Mouse (Mus musculus) forebrain, embryonic 12.5 days (tissue): Measurements from ENCODE around the gene Ppy. TPM values are rescaled to one million over a fixed set of nuclear protein-coding genes. Genes with fewer than 3 reads are reported as not detected.

Source experiments
- ATAC-seq: fragments of 200-750 bp; cut with Nextera tagmentation; 2 replicates; pipeline ENCODE4 v1.8.0; 2017; ENCODE audit warnings: moderate TSS enrichment; ENCODE audit not compliant: low FRiP score
- H3K27ac ChIP-seq: fragments of 300-500 bp; sonication (generic); 2 replicates; pipeline ENCODE4 v1.5.1; 2016; ENCODE audit warnings: mild to moderate bottlenecking
- H3K27me3 ChIP-seq: fragments of 300-500 bp; sonication (generic); 2 replicates; pipeline ENCODE4 v1.6.1; 2016; ENCODE audit warnings: mild to moderate bottlenecking
- H3K36me3 ChIP-seq: fragments of 300-500 bp; sonication (generic); replicated peaks from 2 replicates; pipeline ENCODE4 v1.6.1; 2016; ENCODE audit warnings: mild to moderate bottlenecking
- H3K4me1 ChIP-seq: fragments of 300-500 bp; sonication (generic); 2 replicates; pipeline ENCODE4 v1.6.1; 2016
- H3K4me2 ChIP-seq: fragments of 300-500 bp; sonication (generic); 2 replicates; pipeline ENCODE4 v1.6.1; 2016; ENCODE audit warnings: mild to moderate bottlenecking, moderate library complexity
- H3K4me3 ChIP-seq: fragments of 300-500 bp; sonication (generic); replicated peaks from 2 replicates; pipeline ENCODE4 v1.5.1; 2016; ENCODE audit warnings: mild to moderate bottlenecking
- H3K9ac ChIP-seq: fragments of 300-500 bp; sonication (generic); 2 replicates; pipeline ENCODE4 v1.6.1; 2016; ENCODE audit warnings: mild to moderate bottlenecking
- H3K9me3 ChIP-seq: fragments of 300-500 bp; sonication (generic); 2 replicates; pipeline ENCODE4 v1.6.1; 2016
- WGBS: fragments of 180-500 bp; shearing (Covaris S2); methylation state at CpG from one replicate; pipeline ENCODE4 v1.1.7; 2016; 5-methylcytosine and 5-hydroxymethylcytosine counted together
- polyA plus RNA-seq: library from polyadenylated mRNA; unstranded; fragments of >200 nt; fragmentation: Nextera tagmentation; extraction: Ambion mirVana; gene quantifications from 2 replicates; pipeline ENCODE4 v1.2.1, GENCODE M21; 2016

Ppy gene
- polyA plus RNA-seq, 1 experiment from 2014 or later, result not detected

- WGBS, result 82% methylated on average over 8 of the region's 8 CpGs
- H3K36me3 ChIP-seq, result no peaks in the 10 kb centered on the region
- no peaks in the 10 kb centered on the region for H3K4me1 ChIP-seq
- H3K27me3 ChIP-seq, result no peaks in the 10 kb centered on the region
- peaks cover 5% of the 10 kb centered on the region; the same call in 1 of the 2 replicates for H3K9me3 ChIP-seq
- H3K27ac ChIP-seq, result no peak overlapping the region
- no peak overlapping the region for H3K4me3 ChIP-seq
- H3K9ac ChIP-seq, result no peak overlapping the region
- H3K4me2 ChIP-seq, result no peak overlapping the region
- no peak for ATAC-seq
These were observed 15.1 kb upstream of the Ppy start for GRCm38 (mm10) chr11:102116241-102116640.

DNA sequence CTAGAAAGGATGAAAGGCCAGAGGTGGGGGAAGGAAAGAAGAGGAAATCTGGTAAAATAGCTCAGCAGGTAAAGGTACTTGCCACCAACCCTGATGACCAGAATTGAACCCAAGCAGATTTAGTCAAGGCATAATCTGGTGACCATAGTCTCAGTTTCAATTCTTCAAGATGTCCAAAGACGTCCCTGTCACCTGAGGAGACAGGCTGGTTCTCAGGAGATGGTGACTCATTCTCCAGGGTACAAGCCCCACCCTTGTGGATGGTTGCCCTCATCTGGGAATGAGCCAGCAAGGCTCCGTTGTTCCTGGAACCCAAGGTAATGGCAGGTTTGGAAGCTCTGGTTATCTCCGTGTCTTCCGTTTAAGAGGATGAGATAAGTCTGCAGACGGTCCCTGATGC is 10.5 kb upstream of the Ppy start:
- Histone ChIP-seq H3K9me3 (no peaks in the 10 kb centered on the region), H3K4me3 (no peak overlapping the region), H3K27ac (no peak overlapping the region), H3K4me2 (no peak overlapping the region), H3K36me3 (no peaks in the 10 kb centered on the region), H3K27me3 (peaks cover 32% of the 10 kb centered on the region), H3K9ac (no peak overlapping the region), H3K4me1 (no peaks in the 10 kb centered on the region)
- no peak for ATAC-seq
- WGBS, result 87% methylated on average over 5 of the region's 5 CpGs

DNA sequence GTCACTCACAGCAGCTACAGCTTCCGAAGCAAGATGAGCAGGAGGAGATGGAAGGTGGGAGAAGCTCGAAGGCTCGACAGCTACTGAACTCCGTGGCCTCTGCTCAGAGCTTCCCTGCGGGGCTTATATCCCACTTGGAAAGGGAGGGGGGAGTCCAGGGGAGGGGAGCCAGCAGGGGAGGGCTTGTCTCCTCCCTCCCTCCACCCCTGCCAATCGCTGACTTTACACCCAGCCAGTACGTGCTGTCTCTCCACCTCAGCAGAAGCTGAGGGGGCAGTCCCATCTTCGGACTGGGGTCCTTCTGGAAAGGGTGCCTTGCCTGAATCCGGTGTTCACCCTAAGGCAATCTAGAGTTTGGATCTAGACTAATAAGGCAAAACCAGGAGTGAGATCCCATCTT is 6.6 kb upstream of the Ppy start, which contains the start of gene Pyy:
Gene Pyy (minus strand): TSS at position 101 of the 400 bp plus-strand sequence.
- H3K4me1 ChIP-seq, result no peaks in the 10 kb centered on the region
- H3K9me3 ChIP-seq, result no peaks in the 10 kb centered on the region
- no peak for ATAC-seq
- no peak within 1 kb of the TSS; the same call in 1 of the 2 replicates for H3K4me2 ChIP-seq
- H3K27ac ChIP-seq, result no peak within 1 kb of the TSS
- 0 out of 2 replicates have a peak within 1 kb of the TSS, but pooled peaks have one; percentile 1 for H3K4me3 ChIP-seq
- WGBS, result 15% methylated on average over 9 of the region's 9 CpGs
- H3K9ac ChIP-seq, result no peak within 1 kb of the TSS
- no peaks in the 10 kb centered on the region for H3K36me3 ChIP-seq
- H3K27me3 ChIP-seq, result peaks cover 69% of the 10 kb centered on the region

DNA sequence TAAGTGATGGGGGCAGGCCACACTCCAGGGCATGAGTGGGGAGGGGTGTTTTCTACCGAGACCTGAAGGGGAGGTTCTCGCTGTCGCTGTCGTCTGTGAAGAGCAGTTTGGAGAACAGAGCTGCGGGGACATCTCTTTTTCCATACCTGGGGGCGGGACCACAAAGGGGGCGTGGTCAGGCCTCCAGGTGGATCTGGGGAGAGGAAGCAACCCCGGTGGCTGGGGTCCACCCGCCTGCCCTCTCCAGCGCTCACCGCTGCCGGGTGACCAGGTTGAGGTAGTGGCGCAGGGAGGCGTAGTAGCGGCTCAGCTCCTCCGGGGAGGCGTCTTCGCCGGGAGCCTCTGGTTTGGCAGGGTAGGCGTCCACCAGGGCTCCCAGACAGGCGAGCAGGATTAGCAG is 5.8 kb upstream of the Ppy start:
- WGBS, result 3% methylated on average over 21 of the region's 21 CpGs
- no peaks in the 10 kb centered on the region for H3K9me3 ChIP-seq
- H3K4me3 ChIP-seq, result 0 out of 2 replicates have a peak overlapping the region, but pooled peaks have one; percentile 1
- no peak overlapping the region for H3K27ac ChIP-seq
- H3K27me3 ChIP-seq, result peaks cover 76% of the 10 kb centered on the region
- no peak overlapping the region; the same call in 1 of the 2 replicates for H3K4me2 ChIP-seq
- H3K4me1 ChIP-seq, result 0 out of 2 replicates have a peak, but pooled peaks cover 4% of the 10 kb centered on the region
- no peaks in the 10 kb centered on the region for H3K36me3 ChIP-seq
- ATAC-seq, result no peak
- H3K9ac ChIP-seq, result no peak overlapping the region

GRCm38 (mm10) chr11:102102485-102103258 is 1.6 kb upstream of the Ppy start:
- Histone ChIP-seq H3K27me3 (peaks cover 94% of the 10 kb centered on the region), H3K9me3 (no peaks in the 10 kb centered on the region), H3K9ac (no peak overlapping the region), H3K4me2 (no peak overlapping the region), H3K4me3 (no peak overlapping the region), H3K4me1 (0 out of 2 replicates have a peak, but pooled peaks cover 4% of the 10 kb centered on the region), H3K36me3 (no peaks in the 10 kb centered on the region), H3K27ac (no peak overlapping the region)
- 21% methylated on average over 17 of the region's 17 CpGs for WGBS
- 0 out of 2 replicates have a peak, but pooled peaks have one; percentile 11 for ATAC-seq

DNA sequence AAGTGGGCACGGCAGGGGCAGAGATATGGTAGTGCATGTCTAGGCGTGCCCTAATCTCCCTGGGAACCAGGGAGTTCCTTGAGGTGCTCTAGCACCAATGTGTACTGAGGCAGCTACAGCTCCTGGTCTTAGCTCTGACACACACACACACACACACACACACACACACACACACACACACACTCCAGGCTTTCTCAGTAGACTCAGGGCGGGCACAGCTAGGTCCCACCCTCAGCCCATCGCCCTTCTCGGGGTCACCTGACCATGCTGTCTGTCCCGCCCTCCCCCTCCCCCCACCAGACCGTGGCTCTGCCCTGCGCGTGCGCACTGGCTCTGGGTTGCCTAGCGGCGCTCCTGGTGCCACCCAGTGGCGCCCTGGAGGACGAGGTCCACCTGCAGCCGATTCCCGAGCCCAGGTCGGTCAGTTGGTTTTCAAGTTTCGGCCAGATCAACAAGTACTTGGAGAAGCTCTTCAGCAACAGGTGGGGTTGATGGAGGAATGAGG is 4.2 kb downstream of the Ppy start:
- peaks cover 40% of the 10 kb centered on the region for H3K27me3 ChIP-seq
- H3K4me3 ChIP-seq, result peak overlapping the region; percentile 21
- WGBS, result 7% methylated on average over 16 of the region's 18 CpGs
- H3K9me3 ChIP-seq, result no peaks in the 10 kb centered on the region
- H3K9ac ChIP-seq, result 0 out of 2 replicates have a peak overlapping the region, but pooled peaks have one; percentile 7
- peaks cover 15% of the 10 kb centered on the region for H3K4me1 ChIP-seq
- no peak overlapping the region for H3K27ac ChIP-seq
- no peaks in the 10 kb centered on the region for H3K36me3 ChIP-seq
- H3K4me2 ChIP-seq, result peak overlapping the region; percentile 53
- peak; percentile 92 for ATAC-seq

DNA sequence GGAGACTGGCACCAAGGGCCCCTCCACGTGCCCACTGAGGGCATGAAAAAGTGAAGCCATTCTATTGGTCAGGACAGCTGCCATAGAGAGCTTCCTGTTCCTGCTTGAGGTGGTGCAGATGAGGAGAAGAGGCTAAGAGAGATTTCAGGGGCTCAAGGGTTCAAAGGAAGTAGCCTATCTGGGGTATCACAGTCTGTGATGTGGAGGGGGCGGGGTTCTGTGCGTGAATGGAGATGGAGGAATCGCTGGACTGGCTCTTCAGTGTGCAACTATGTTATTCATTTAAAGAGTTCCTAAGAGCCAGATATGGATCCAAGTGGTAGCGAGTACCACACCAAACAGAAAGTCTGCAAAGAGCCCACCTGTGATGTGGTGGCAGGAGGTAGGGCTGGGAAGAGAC is 4.7 kb downstream of the Ppy start:
- Histone ChIP-seq H3K9ac (no peak overlapping the region), H3K27me3 (peaks cover 35% of the 10 kb centered on the region), H3K36me3 (no peaks in the 10 kb centered on the region), H3K4me1 (peaks cover 15% of the 10 kb centered on the region), H3K4me2 (peak overlapping the region; percentile 53), H3K4me3 (no peak overlapping the region), H3K27ac (no peak overlapping the region), H3K9me3 (no peaks in the 10 kb centered on the region)
- no peak for ATAC-seq
- WGBS, result 74% methylated on average over 5 of the region's 5 CpGs

DNA sequence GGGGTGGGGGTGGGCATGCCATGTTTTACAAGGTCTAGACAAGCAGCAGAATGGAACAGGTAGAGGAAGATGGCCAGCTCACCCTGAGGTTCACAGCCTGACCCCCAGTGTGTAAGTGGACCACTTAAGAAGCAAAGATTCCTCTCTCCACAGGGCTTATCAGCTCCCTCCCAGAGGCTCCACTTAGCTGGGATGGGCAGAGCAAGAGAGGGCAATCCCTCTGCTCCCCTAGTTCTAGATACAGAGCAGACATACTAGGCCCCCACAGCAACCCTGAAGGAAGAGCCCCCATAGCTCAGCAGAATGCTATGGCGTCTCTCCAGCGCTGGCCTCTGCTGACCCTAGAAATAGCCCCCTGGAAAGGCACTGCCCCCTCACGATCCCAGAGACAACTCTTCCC is 5.4 kb downstream of the Ppy start:
- H3K36me3 ChIP-seq, result no peaks in the 10 kb centered on the region
- no peak overlapping the region for H3K4me2 ChIP-seq
- WGBS, result 74% methylated on average over 3 of the region's 3 CpGs
- ATAC-seq, result no peak
- no peak overlapping the region for H3K27ac ChIP-seq
- H3K27me3 ChIP-seq, result peaks cover 28% of the 10 kb centered on the region
- no peak overlapping the region for H3K4me3 ChIP-seq
- H3K9ac ChIP-seq, result no peak overlapping the region
- peaks cover 15% of the 10 kb centered on the region for H3K4me1 ChIP-seq
- H3K9me3 ChIP-seq, result no peaks in the 10 kb centered on the region

- Histone ChIP-seq H3K36me3 (peaks cover 8% of the 10 kb centered on the region), H3K27ac (peak overlapping the region; percentile 96), H3K9me3 (no peaks in the 10 kb centered on the region), H3K4me1 (peaks cover 38% of the 10 kb centered on the region), H3K4me3 (peak overlapping the region; percentile 56), H3K9ac (peak overlapping the region; percentile 64), H3K4me2 (peak overlapping the region; percentile 86), H3K27me3 (no peaks in the 10 kb centered on the region)
- under 1% methylated on average over 20 of the region's 20 CpGs for WGBS
- peak; percentile 58 for ATAC-seq
These were observed 11.9 kb downstream of the Ppy start for GRCm38 (mm10) chr11:102089088-102089808.

GRCm38 (mm10) chr11:102087931-102088898 is 12.9 kb downstream of the Ppy start, which contains the start of gene Mpp2:
Gene Mpp2, minus strand, starts transcription at chr11:102088515.
- H3K36me3 ChIP-seq, result peaks cover 13% of the 10 kb centered on the region
- under 1% methylated on average over 46 of the region's 49 CpGs for WGBS
- peak; percentile 71 for ATAC-seq
- peak within 1 kb of the TSS; percentile 64 for H3K9ac ChIP-seq
- H3K9me3 ChIP-seq, result no peaks in the 10 kb centered on the region
- H3K27ac ChIP-seq, result peak within 1 kb of the TSS; percentile 96
- H3K4me1 ChIP-seq, result peaks cover 45% of the 10 kb centered on the region
- peak within 1 kb of the TSS; percentile 56 for H3K4me3 ChIP-seq
- peak within 1 kb of the TSS; percentile 86 for H3K4me2 ChIP-seq
- H3K27me3 ChIP-seq, result no peaks in the 10 kb centered on the region

- Histone ChIP-seq H3K9ac (peak overlapping the region; percentile 64), H3K36me3 (peaks cover 13% of the 10 kb centered on the region), H3K4me2 (peak overlapping the region; percentile 86), H3K4me1 (peaks cover 55% of the 10 kb centered on the region), H3K27ac (peak overlapping the region; percentile 96), H3K9me3 (no peaks in the 10 kb centered on the region), H3K4me3 (peak overlapping the region; percentile 56), H3K27me3 (no peaks in the 10 kb centered on the region)
- peak; percentile 80 for ATAC-seq
- under 1% methylated on average over 39 of the region's 39 CpGs for WGBS
These were observed 13.9 kb downstream of the Ppy start for GRCm38 (mm10) chr11:102087081-102087751.
